Mouse (Mus musculus) limb, embryonic 10.5 days (tissue): ENCODE data around the gene Olfr530. TPM values are rescaled to one million over a fixed set of nuclear protein-coding genes. Genes with fewer than 3 reads are reported as not detected.

Experiments
- DNase-seq: peaks from one replicate; pipeline ENCODE4 v3.0.0-alpha.2; 2017; ENCODE audit warnings: low spot score
- H3K27ac ChIP-seq: fragments of 300-500 bp; sonication (generic); 2 replicates; pipeline ENCODE4 v1.5.1; 2016; ENCODE audit warnings: mild to moderate bottlenecking
- H3K27me3 ChIP-seq: fragments of 300-500 bp; sonication (generic); 2 replicates; pipeline ENCODE4 v1.6.1; 2016; ENCODE audit warnings: low read depth, mild to moderate bottlenecking; ENCODE audit not compliant: poor library complexity, severe bottlenecking
- H3K36me3 ChIP-seq: fragments of 300-500 bp; sonication (generic); 2 replicates; pipeline ENCODE4 v1.6.1; 2016; ENCODE audit warnings: mild to moderate bottlenecking, moderate library complexity
- H3K4me1 ChIP-seq: fragments of 300-500 bp; sonication (generic); 2 replicates; pipeline ENCODE4 v1.6.1; 2016
- H3K4me3 ChIP-seq: fragments of 300-500 bp; sonication (generic); 2 replicates; pipeline ENCODE4 v1.5.1; 2016; ENCODE audit warnings: mild to moderate bottlenecking, moderate library complexity
- H3K9me3 ChIP-seq: fragments of 300-500 bp; sonication (generic); replicated peaks from 2 replicates; pipeline ENCODE4 v1.6.1; 2016; ENCODE audit warnings: mild to moderate bottlenecking
- WGBS: fragments of 180-500 bp; shearing (Covaris S2); methylation state at CpG from one replicate; pipeline ENCODE4 v1.1.7; 2016; 5-methylcytosine and 5-hydroxymethylcytosine counted together
- polyA plus RNA-seq: library from polyadenylated mRNA; unstranded; fragments of >200 nt; fragmentation: Nextera tagmentation; extraction: Ambion mirVana; gene quantifications from 2 replicates; pipeline ENCODE4 v1.2.1, GENCODE M21; 2016

Olfr530 gene
- not detected in 2 replicates for polyA plus RNA-seq

GRCm38 (mm10) chr7:140376231-140376630, at the start of gene Olfr530:
Olfr530 (minus strand) TSS chr7:140376331.
- H3K4me1 ChIP-seq: no peaks in the 10 kb centered on the region
- no peaks in the 10 kb centered on the region for H3K9me3 ChIP-seq
- H3K36me3 ChIP-seq: no peaks in the 10 kb centered on the region
- 35% methylated on average over 1 of the region's 1 CpGs for WGBS
- no peaks in the 10 kb centered on the region for H3K27me3 ChIP-seq
- H3K27ac ChIP-seq: no peak within 1 kb of the TSS
- DNase-seq: no peak
- H3K4me3 ChIP-seq: no peak within 1 kb of the TSS

GRCm38 (mm10) chr7:140421539-140421938, 45.4 kb upstream of the Olfr530 start, which contains the start of gene Olfr532:
Olfr532 (minus strand) TSS chr7:140421639.
- H3K9me3 ChIP-seq: no peaks in the 10 kb centered on the region
- 97% methylated on average over 1 of the region's 1 CpGs for WGBS
- H3K27ac ChIP-seq: no peak within 1 kb of the TSS
- no peaks in the 10 kb centered on the region for H3K27me3 ChIP-seq
- H3K4me1 ChIP-seq: no peaks in the 10 kb centered on the region
- H3K36me3 ChIP-seq: no peaks in the 10 kb centered on the region
- no peak for DNase-seq
- no peak within 1 kb of the TSS for H3K4me3 ChIP-seq

- no peak for DNase-seq
- no peaks in the 10 kb centered on the region for H3K36me3 ChIP-seq
- H3K4me1 ChIP-seq: no peaks in the 10 kb centered on the region
- H3K27me3 ChIP-seq: no peaks in the 10 kb centered on the region
- no peaks in the 10 kb centered on the region for H3K9me3 ChIP-seq
- no peak within 1 kb of the TSS for H3K27ac ChIP-seq
- no peak within 1 kb of the TSS for H3K4me3 ChIP-seq
- WGBS: 87% methylated on average over 1 of the region's 1 CpGs
These were observed 26.7 kb upstream of the Olfr530 start, which contains the start of gene Olfr531 for GRCm38 (mm10) chr7:140402818-140403217. Olfr531 (minus strand) TSS chr7:140402918.

- WGBS: 96% methylated on average over 2 of the region's 2 CpGs
- Histone ChIP-seq H3K36me3 (no peaks in the 10 kb centered on the region), H3K4me1 (no peaks in the 10 kb centered on the region), H3K4me3 (no peak overlapping the region), H3K27ac (no peak overlapping the region), H3K9me3 (no peaks in the 10 kb centered on the region), H3K27me3 (no peaks in the 10 kb centered on the region)
- no peak for DNase-seq
These were observed 780 bp upstream of the Olfr530 start for GRCm38 (mm10) chr7:140376911-140377310.

DNA sequence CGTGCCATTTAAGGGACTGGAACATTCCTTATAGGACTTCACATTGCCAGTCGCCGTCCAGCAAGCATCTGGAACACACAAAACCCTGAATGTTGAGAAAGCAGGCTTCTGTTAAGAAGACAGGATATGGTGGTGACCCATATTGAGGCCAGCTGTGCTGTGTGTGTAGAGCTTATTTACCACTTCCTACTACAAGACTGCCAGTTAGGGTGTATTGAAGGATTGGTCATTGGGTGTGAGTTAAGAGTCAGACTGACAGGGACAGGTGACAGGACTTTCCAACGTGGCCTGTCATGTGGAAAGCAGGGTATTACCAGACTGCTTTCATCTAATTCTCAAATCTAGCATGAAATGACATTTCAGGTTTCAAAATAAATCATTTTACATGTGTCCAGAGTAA, 1.8 kb downstream of the Olfr530 start:
- H3K36me3 ChIP-seq: no peaks in the 10 kb centered on the region
- no peak overlapping the region for H3K4me3 ChIP-seq
- no peaks in the 10 kb centered on the region for H3K4me1 ChIP-seq
- H3K27ac ChIP-seq: no peak overlapping the region
- H3K9me3 ChIP-seq: no peaks in the 10 kb centered on the region
- 82% methylated on average over 4 of the region's 4 CpGs for WGBS
- DNase-seq: no peak
- no peaks in the 10 kb centered on the region for H3K27me3 ChIP-seq

DNA sequence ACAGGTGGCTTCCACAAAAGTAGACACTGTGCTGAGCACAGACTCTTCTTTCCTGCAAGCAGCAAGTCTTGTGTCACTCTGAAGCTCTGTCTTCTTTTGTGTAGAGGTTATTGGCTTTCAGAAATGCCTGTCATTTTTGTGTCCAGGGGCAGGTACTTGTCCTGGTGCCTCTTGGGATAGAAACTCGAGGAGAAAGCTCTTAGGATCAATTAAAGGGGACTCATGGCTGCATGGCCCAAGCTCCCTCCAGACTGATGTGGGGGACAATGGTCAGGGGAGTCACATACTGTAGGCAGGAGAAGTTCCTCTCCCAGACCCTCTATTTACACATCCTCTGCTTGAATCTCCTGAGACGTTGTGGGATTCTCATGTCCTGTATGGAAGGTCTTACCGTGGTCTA, 14.6 kb downstream of the Olfr530 start, which contains the start of gene Olfr60:
TSS of gene Olfr60 (minus strand) at position 101 of the 400 bp plus-strand sequence.
- H3K9me3 ChIP-seq: no peaks in the 10 kb centered on the region
- 73% methylated on average over 3 of the region's 3 CpGs for WGBS
- H3K27ac ChIP-seq: no peak within 1 kb of the TSS
- no peaks in the 10 kb centered on the region for H3K36me3 ChIP-seq
- H3K27me3 ChIP-seq: no peaks in the 10 kb centered on the region
- H3K4me3 ChIP-seq: no peak within 1 kb of the TSS
- DNase-seq: no peak
- H3K4me1 ChIP-seq: no peaks in the 10 kb centered on the region

DNA sequence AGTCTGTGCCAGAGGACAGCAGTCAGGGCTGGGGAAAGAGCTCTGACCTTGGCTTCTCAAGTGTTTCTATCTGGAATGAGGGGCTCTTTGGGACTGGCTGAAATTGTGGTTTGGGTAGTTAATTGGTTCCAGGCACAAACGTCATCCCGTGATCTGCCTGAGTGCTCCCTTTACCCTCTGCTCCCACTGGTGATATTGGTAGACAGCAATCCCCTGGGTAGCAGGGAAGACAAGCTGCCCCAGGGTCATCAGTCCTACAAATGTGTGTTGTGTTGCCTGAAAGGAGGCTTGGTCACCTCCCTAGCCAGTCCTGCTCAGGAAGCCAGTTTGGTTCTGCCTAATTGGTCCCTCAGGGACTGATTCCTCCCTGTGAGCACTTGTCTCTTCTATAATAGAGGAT, 42.4 kb downstream of the Olfr530 start, which contains the start of gene Olfr527:
TSS of gene Olfr527 (plus strand) at position 301 of the 400 bp plus-strand sequence.
- Histone ChIP-seq H3K9me3 (no peaks in the 10 kb centered on the region), H3K27ac (no peak within 1 kb of the TSS), H3K27me3 (no peaks in the 10 kb centered on the region), H3K4me1 (no peaks in the 10 kb centered on the region), H3K4me3 (no peak within 1 kb of the TSS), H3K36me3 (no peaks in the 10 kb centered on the region)
- 78% methylated on average over 2 of the region's 2 CpGs for WGBS
- DNase-seq: no peak

GRCm38 (mm10) chr7:140329766-140330304, 46.3 kb downstream of the Olfr530 start:
- 65% methylated on average over 1 of the region's 1 CpGs for WGBS
- Histone ChIP-seq H3K9me3 (no peaks in the 10 kb centered on the region), H3K27me3 (no peaks in the 10 kb centered on the region)

More at GRCm38 (mm10) chr7:140329766-140330304, 46.3 kb downstream of the Olfr530 start:
- Histone ChIP-seq H3K27ac (no peak overlapping the region), H3K4me3 (no peak overlapping the region), H3K36me3 (no peaks in the 10 kb centered on the region), H3K4me1 (no peaks in the 10 kb centered on the region)
- DNase-seq: no peak

Other genes starting within 250 kb of the Olfr530 start
- gene Mtg1, start 238.8 kb downstream of the Olfr530 start, polyA plus RNA-seq: 29.5 and 31.9 TPM in 2 replicates
- not detected in 2 replicates for gene Sprn, start 221.5 kb downstream of the Olfr530 start, polyA plus RNA-seq
- not detected in 2 replicates for gene Olfr522, start 211.6 kb downstream of the Olfr530 start, polyA plus RNA-seq
- gene Olfr523, start 203.1 kb downstream of the Olfr530 start, polyA plus RNA-seq: not detected in 2 replicates
- not detected in 2 replicates for gene Olfr524, start 170.4 kb downstream of the Olfr530 start, polyA plus RNA-seq
- gene Cd163l1, start 158.1 kb downstream of the Olfr530 start, polyA plus RNA-seq: 0.04 TPM in 1 of 2 replicates, not detected in the other
- not detected in 2 replicates for gene 5830411N06Rik, start 129.0 kb downstream of the Olfr530 start, polyA plus RNA-seq
- not detected in 2 replicates for gene Olfr525, start 55.5 kb downstream of the Olfr530 start, polyA plus RNA-seq
- gene Olfr527, start 42.3 kb downstream of the Olfr530 start, polyA plus RNA-seq: not detected in 2 replicates
- not detected in 2 replicates for gene Olfr60, start 14.7 kb downstream of the Olfr530 start, polyA plus RNA-seq
- not detected in 2 replicates for gene Olfr531, start 26.6 kb upstream of the Olfr530 start, polyA plus RNA-seq
- gene Olfr532, start 45.3 kb upstream of the Olfr530 start, polyA plus RNA-seq: not detected in 2 replicates
- not detected in 2 replicates for gene Olfr533, start 87.0 kb upstream of the Olfr530 start, polyA plus RNA-seq
- not detected in 2 replicates for gene Olfr535, start 107.9 kb upstream of the Olfr530 start, polyA plus RNA-seq
- gene Olfr536, start 131.1 kb upstream of the Olfr530 start, polyA plus RNA-seq: not detected in 2 replicates
- gene Olfr538, start 191.6 kb upstream of the Olfr530 start, polyA plus RNA-seq: not detected in 2 replicates
- gene Olfr46, start 224.9 kb upstream of the Olfr530 start, polyA plus RNA-seq: not detected in 2 replicates